Mouse (Mus musculus): ENCODE results near the gene Sec13.

Sec13 gene

GRCm38 (mm10) chr6:113686551-113687125 lies 53.9 kb downstream of the Sec13 start:
- ChIA-PET CTCF (interaction anchor here in 3 of 4 experiments (0.7 to 1.7 kb wide), 3 partner anchors 10 to 48 kb away, joined by 3 to 8 read pairs (median 3); partner anchors contain the start of genes Irak2 (in 1 of the 3) and Tatdn2 (in 1 of the 3)), POLR2A (interaction anchor here (0.6 to 2.8 kb wide), 11 partner anchors 9 to 57 kb away, joined by 3 to 21 read pairs (median 4); partner anchors contain the start of gene Tatdn2 (in 3 of the 4))

DNA sequence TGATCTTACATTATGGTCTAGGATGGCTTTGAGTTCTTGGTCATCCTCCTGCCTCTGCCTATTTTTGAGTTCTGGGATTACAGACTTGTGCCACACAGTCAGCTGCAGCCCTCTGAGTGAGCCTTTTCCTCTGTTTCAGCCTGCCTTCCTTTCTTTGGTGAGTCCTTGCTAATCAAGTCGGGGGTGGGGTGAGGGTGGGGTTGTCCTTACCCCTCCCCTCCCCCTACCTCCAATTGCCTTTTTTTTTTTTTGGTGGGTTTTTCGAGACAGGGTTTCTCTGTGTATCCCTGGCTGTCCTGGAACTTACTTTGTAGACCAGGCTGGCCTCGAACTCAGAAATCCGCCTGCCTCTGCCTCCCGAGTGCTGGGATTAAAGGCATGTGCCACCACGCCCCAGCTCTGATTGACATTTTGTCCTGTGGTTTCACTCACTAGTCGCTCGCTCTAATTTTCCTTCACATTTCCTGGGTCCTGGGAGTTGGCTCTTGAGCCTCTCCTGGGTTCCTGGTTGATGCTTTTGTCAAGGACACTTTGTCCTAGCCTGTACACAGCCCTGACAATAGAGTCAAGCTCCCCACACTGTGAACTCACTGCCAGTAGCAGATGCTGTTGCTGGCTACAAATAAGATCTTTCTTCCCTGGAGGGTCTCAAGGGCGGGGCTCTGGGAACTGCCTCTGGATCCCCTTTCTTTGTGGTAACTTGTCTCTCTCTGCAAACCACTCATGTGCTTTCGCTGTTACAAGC lies 57.3 kb downstream of the Sec13 start:
- POLR2A ChIA-PET, result interaction anchor here (0.5 to 4.6 kb wide), 22 partner anchors 10 to 315 kb away, joined by 3 to 37 read pairs (median 4); partner anchors contain the start of genes Tatdn2 (in 4 of the 4) and Irak2 (in 1 of the 4)

GRCm38 (mm10) chr6:113681271-113681670 lies 59.3 kb downstream of the Sec13 start:
- ChIA-PET POLR2A (interaction anchor here in 3 of 4 experiments (0.6 to 4.6 kb wide), 13 partner anchors 9 to 334 kb away, joined by 3 to 37 read pairs (median 5); partner anchors contain the start of genes Tatdn2 (in 2 of the 3) and Irak2 (in 1 of the 3)), CTCF (interaction anchor here in 3 of 4 experiments (0.6 to 2.2 kb wide), 12 partner anchors 8 to 73 kb away, joined by 3 to 9 read pairs (median 4); partner anchors contain the start of genes Tatdn2 (in 3 of the 3) and Irak2 (in 2 of the 3))

More for the DNA sequence above, 57.3 kb downstream of the Sec13 start:
- CTCF ChIA-PET, result interaction anchor here (0.6 to 2.5 kb wide), 8 partner anchors 13 to 78 kb away, joined by 3 to 9 read pairs (median 4); partner anchors contain the start of genes Irak2 (in 2 of the 4) and Tatdn2 (in 2 of the 4)

DNA sequence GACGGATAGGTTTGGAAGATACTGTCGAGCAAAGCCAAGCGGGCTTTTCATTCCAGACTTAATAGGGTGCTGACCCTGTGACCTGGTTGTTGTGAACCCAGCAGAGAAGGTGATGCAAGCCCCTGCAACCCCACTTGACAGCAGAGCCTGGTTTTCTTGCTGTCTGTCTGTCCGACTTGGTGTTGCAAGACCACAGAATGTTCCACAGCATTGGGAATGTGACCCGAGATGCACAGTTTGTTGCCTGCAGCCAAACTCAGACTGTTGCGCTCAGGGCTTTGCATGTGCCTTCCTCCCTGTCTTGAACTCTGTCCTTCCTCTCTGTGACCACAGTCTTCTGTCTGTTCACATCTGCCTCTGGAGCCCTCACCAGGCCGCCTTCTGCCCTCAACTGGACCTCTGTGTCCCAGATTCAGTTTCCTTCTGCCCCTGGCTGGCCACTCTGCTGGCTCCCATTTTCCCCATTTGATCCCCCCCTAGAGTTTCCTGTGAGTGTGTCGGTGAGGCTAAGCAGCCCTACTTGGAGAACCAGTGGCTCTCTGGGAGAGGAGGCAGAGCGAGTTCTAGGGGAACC lies 60.5 kb downstream of the Sec13 start:
- ChIA-PET CTCF (no interaction called here), POLR2A (interaction anchor here in 3 of 4 experiments (0.6 to 4.6 kb wide), 5 partner anchors 10 to 68 kb away, joined by 3 to 31 read pairs (median 13); partner anchors contain the start of gene Tatdn2 (in 1 of the 3))

GRCm38 (mm10) chr6:113678246-113679012 lies 62.1 kb downstream of the Sec13 start:
- POLR2A ChIA-PET, result interaction anchor here in 3 of 4 experiments (0.6 to 7.2 kb wide), 17 partner anchors 8 to 237 kb away, joined by 3 to 37 read pairs (median 5); partner anchors contain the start of genes Tatdn2 (in 3 of the 3), Irak2 (in 1 of the 3) and Jagn1 (in 1 of the 3)
- CTCF ChIA-PET, result interaction anchor here in 3 of 4 experiments (0.6 to 1.1 kb wide), 5 partner anchors 12 to 305 kb away, joined by 3 to 6 read pairs (median 4); partner anchors contain the start of genes Irak2 (in 1 of the 3) and Tatdn2 (in 1 of the 3)

All from embryonic stem cell, embryonic (primary cell).